Mouse (Mus musculus) bone marrow macrophage, adult 2 months (primary cell): ENCODE measurements at regions not wholly inside any gene's neighbourhood (a gene's known extent, or its start where the extent isn't known, plus 50 kb on each side); places are given as distances from the start of the nearest gene placed in this dataset.

Experiments used
- CTCF ChIP-seq: IDR thresholded peaks from 2 replicates; pipeline ENCODE4 v1.5.1; 2012; ENCODE audit warnings: low read depth, mild to moderate bottlenecking, low read length, moderate library complexity
- POLR2A ChIP-seq: IDR thresholded peaks from 2 replicates; pipeline ENCODE4 v1.6.1; 2012; ENCODE audit warnings: mild to moderate bottlenecking, low read depth, low read length, borderline replicate concordance

GRCm38 (mm10) chr13:84809605-84810004 is 379.6 kb upstream of the Ccnh start:
- no peak for TF ChIP-seq CTCF
- TF ChIP-seq POLR2A, result no peak
